Mouse (Mus musculus) testis, adult 2 months (tissue): Measurements from ENCODE around the gene Zbtb8b.

Source experiments
- CTCF ChIP-seq: fragments of 200-500 bp; IDR thresholded peaks from 2 replicates; pipeline ENCODE4 v1.5.1; 2012; ENCODE audit warnings: low read depth, mild to moderate bottlenecking, inconsistent platforms, low read length, moderate library complexity; ENCODE audit not compliant: control insufficient read depth, insufficient read depth, insufficient replicate concordance
- POLR2A ChIP-seq: fragments of 200-500 bp; IDR thresholded peaks from 2 replicates; pipeline ENCODE4 v1.6.1; 2012; ENCODE audit warnings: low read depth, mild to moderate bottlenecking, inconsistent platforms, low read length, moderate library complexity; ENCODE audit not compliant: control insufficient read depth

DNA sequence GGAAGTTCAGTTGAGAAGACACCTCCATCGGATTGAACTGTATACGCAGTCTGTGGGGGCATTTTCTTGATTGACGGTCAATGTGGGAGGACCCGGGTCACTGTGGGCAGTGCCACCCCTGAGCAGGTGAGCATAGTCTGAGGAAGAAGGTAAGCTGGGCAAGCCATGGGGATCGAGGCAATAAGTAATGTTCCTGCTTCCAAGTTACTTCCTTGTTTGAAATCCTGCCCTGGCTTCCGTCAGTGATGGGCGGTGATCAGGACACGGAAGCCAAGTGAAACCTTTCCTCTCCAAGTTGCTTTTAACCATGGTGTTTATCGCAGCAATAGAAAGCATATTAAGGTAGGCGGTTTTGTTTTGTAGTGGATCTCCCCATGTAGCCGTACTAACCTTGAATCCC is 55.0 kb downstream of the Zbtb8b start:
- TF ChIP-seq POLR2A (no peak), CTCF (no peak)
